Mouse (Mus musculus): ENCODE results near the gene Vps37d.

The Vps37d gene

GRCm38 (mm10) chr5:135035608-135036359 lies 42.3 kb downstream of the Vps37d start:
- in situ Hi-C loops (cut with MboI; ENCODE audit: unreplicated experiment in 2 of 2): no loop called here

GRCm38 (mm10) chr5:135034593-135034992 lies 43.5 kb downstream of the Vps37d start:
- in situ Hi-C loops (cut with MboI; ENCODE audit: unreplicated experiment in 2 of 2): no loop called here

GRCm38 (mm10) chr5:135032581-135032980 lies 45.5 kb downstream of the Vps37d start:
- in situ Hi-C loops (cut with MboI; ENCODE audit: unreplicated experiment in 2 of 2): no loop called here

- in situ Hi-C loops (cut with MboI; ENCODE audit: unreplicated experiment in 2 of 2): no loop called here
These were observed 48.8 kb downstream of the Vps37d start for GRCm38 (mm10) chr5:135029007-135029854.

GRCm38 (mm10) chr5:135025899-135026298 lies 52.2 kb downstream of the Vps37d start:
- in situ Hi-C loops (cut with MboI; ENCODE audit: unreplicated experiment in 2 of 2): no loop called here

- in situ Hi-C loops (cut with MboI; ENCODE audit: unreplicated experiment in 2 of 2): loop anchor here (5.0 kb wide), 2 partner anchors 33 to 93 kb away; no protein-coding TSS in a partner anchor
These were observed 53.3 kb downstream of the Vps37d start for GRCm38 (mm10) chr5:135024665-135025224.

GRCm38 (mm10) chr5:135023344-135024173 lies 54.5 kb downstream of the Vps37d start, which contains the start of gene Stx1a:
TSS of gene Stx1a (plus strand) at chr5:135023482.
- in situ Hi-C loops (cut with MboI; ENCODE audit: unreplicated experiment in 2 of 2): loop anchor here (5.0 kb wide), 2 partner anchors 34 to 94 kb away; no protein-coding TSS in a partner anchor

Data from v-Abl transformed pro-B cells (cell line).